Mouse (Mus musculus): Measurements from ENCODE around the gene Grap. TPM values are rescaled to one million over a fixed set of nuclear protein-coding genes. Genes with fewer than 3 reads are reported as not detected.

Gene Grap
- polyA plus RNA-seq, 2 experiments = 1.6 to 2.1 TPM

GRCm38 (mm10) chr11:61647956-61648748 lies 4.9 kb upstream of the Grap start:
- no peaks in the 10 kb centered on the region for H3K9me3 ChIP-seq (ENCODE audit: control insufficient read depth, low read length)
- H3K4me1 ChIP-seq (replicated peaks; ENCODE audit: control insufficient read depth in 2 of 2, insufficient read depth in 2 of 2, low read length in 1 of 2) = no peaks in the 10 kb centered on the region
- no peak for ATAC-seq (ENCODE audit: insufficient read depth)
- H3K27ac ChIP-seq = no peak overlapping the region
- DNase-seq (ENCODE audit: low read depth in 3 of 3, low spot score in 3 of 3) = no peak
- no peak overlapping the region for H3K4me3 ChIP-seq (ENCODE audit: insufficient read depth in 1 of 2, low read depth in 2 of 2, low read length in 2 of 2)
- H3K9ac ChIP-seq (replicated peaks) = no peak overlapping the region
- H3K36me3 ChIP-seq (replicated peaks; ENCODE audit: control insufficient read depth, insufficient read depth, low read depth) = no peaks in the 10 kb centered on the region
- TF ChIP-seq CTCF (IDR thresholded peaks at IDR 0.05; ENCODE audit: low read depth) (no peak), EP300 (IDR thresholded peaks at IDR 0.05; ENCODE audit: low read depth) (no peak)
- WGBS (ENCODE audit: insufficient replicate concordance) = 36% methylated on average over 6 of the region's 6 CpGs
- no peak overlapping the region for H3K4me2 ChIP-seq (ENCODE audit: low read depth)
- H3K27me3 ChIP-seq (ENCODE audit: control insufficient read depth, insufficient read depth, low read length) = no peaks in the 10 kb centered on the region; the same call in 1 of the 2 replicates

GRCm38 (mm10) chr11:61648749-61649115 lies 4.3 kb upstream of the Grap start:
- Histone ChIP-seq H3K36me3 (replicated peaks; ENCODE audit: control insufficient read depth, insufficient read depth, low read depth) (no peaks in the 10 kb centered on the region), H3K27ac (no peak overlapping the region), H3K9me3 (ENCODE audit: control insufficient read depth, low read length) (no peaks in the 10 kb centered on the region), H3K4me1 (replicated peaks; ENCODE audit: control insufficient read depth in 2 of 2, insufficient read depth in 2 of 2, low read length in 1 of 2) (no peaks in the 10 kb centered on the region), H3K27me3 (ENCODE audit: control insufficient read depth, insufficient read depth, low read length) (no peaks in the 10 kb centered on the region; the same call in 1 of the 2 replicates), H3K4me3 (ENCODE audit: insufficient read depth in 1 of 2, low read depth in 2 of 2, low read length in 2 of 2) (no peak overlapping the region), H3K9ac (replicated peaks) (no peak overlapping the region), H3K4me2 (ENCODE audit: low read depth) (no peak overlapping the region)
- DNase-seq (ENCODE audit: low read depth in 3 of 3, low spot score in 3 of 3) (no peak), ATAC-seq (ENCODE audit: insufficient read depth) (no peak)
- 39% methylated on average over 7 of the region's 7 CpGs for WGBS (ENCODE audit: insufficient replicate concordance)
- TF ChIP-seq EP300 (IDR thresholded peaks at IDR 0.05; ENCODE audit: low read depth) = no peak
- TF ChIP-seq CTCF (IDR thresholded peaks at IDR 0.05; ENCODE audit: low read depth) = no peak

- no peak for DNase-seq (ENCODE audit: low read depth in 3 of 3, low spot score in 3 of 3)
- TF ChIP-seq CTCF (IDR thresholded peaks at IDR 0.05; ENCODE audit: low read depth) (no peak), EP300 (IDR thresholded peaks at IDR 0.05; ENCODE audit: low read depth) (no peak)
- WGBS (ENCODE audit: insufficient replicate concordance) = 68% methylated on average over 5 of the region's 5 CpGs
Observed at GRCm38 (mm10) chr11:61649163-61649580, 3.9 kb upstream of the Grap start.

GRCm38 (mm10) chr11:61649626-61650025 lies 3.4 kb upstream of the Grap start:
- WGBS (ENCODE audit: insufficient replicate concordance) = 56% methylated on average over 4 of the region's 4 CpGs
- no peak for ATAC-seq (ENCODE audit: insufficient read depth)
- H3K27ac ChIP-seq = no peak overlapping the region
- no peak for DNase-seq (ENCODE audit: low read depth in 3 of 3, low spot score in 3 of 3)
- H3K4me3 ChIP-seq (ENCODE audit: insufficient read depth in 1 of 2, low read depth in 2 of 2, low read length in 2 of 2) = no peak overlapping the region
- H3K9ac ChIP-seq (replicated peaks) = no peak overlapping the region
- no peaks in the 10 kb centered on the region; the same call in 1 of the 2 replicates for H3K27me3 ChIP-seq (ENCODE audit: control insufficient read depth, insufficient read depth, low read length)
- H3K4me1 ChIP-seq (replicated peaks; ENCODE audit: control insufficient read depth in 2 of 2, insufficient read depth in 2 of 2, low read length in 1 of 2) = no peaks in the 10 kb centered on the region
- TF ChIP-seq EP300 (IDR thresholded peaks at IDR 0.05; ENCODE audit: low read depth) (no peak), CTCF (IDR thresholded peaks at IDR 0.05; ENCODE audit: low read depth) (no peak)
- no peaks in the 10 kb centered on the region for H3K36me3 ChIP-seq (replicated peaks; ENCODE audit: control insufficient read depth, insufficient read depth, low read depth)
- H3K9me3 ChIP-seq (ENCODE audit: control insufficient read depth, low read length) = no peaks in the 10 kb centered on the region
- H3K4me2 ChIP-seq (ENCODE audit: low read depth) = no peak overlapping the region

More at GRCm38 (mm10) chr11:61649163-61649580, 3.9 kb upstream of the Grap start:
- no peak overlapping the region for H3K4me2 ChIP-seq (ENCODE audit: low read depth)
- H3K4me1 ChIP-seq (replicated peaks; ENCODE audit: control insufficient read depth in 2 of 2, insufficient read depth in 2 of 2, low read length in 1 of 2) = no peaks in the 10 kb centered on the region
- no peak overlapping the region for H3K9ac ChIP-seq (replicated peaks)
- H3K36me3 ChIP-seq (replicated peaks; ENCODE audit: control insufficient read depth, insufficient read depth, low read depth) = no peaks in the 10 kb centered on the region
- H3K4me3 ChIP-seq (ENCODE audit: insufficient read depth in 1 of 2, low read depth in 2 of 2, low read length in 2 of 2) = no peak overlapping the region
- no peak overlapping the region for H3K27ac ChIP-seq
- H3K9me3 ChIP-seq (ENCODE audit: control insufficient read depth, low read length) = no peaks in the 10 kb centered on the region
- no peaks in the 10 kb centered on the region; the same call in 1 of the 2 replicates for H3K27me3 ChIP-seq (ENCODE audit: control insufficient read depth, insufficient read depth, low read length)
- ATAC-seq (ENCODE audit: insufficient read depth) = no peak

- WGBS (ENCODE audit: insufficient replicate concordance) = 60% methylated on average over 9 of the region's 9 CpGs
- ATAC-seq (ENCODE audit: insufficient read depth) (no peak), DNase-seq (ENCODE audit: low read depth in 3 of 3, low spot score in 3 of 3) (no peak)
- no peak overlapping the region for H3K27ac ChIP-seq
- no peaks in the 10 kb centered on the region; the same call in 1 of the 2 replicates for H3K27me3 ChIP-seq (ENCODE audit: control insufficient read depth, insufficient read depth, low read length)
- TF ChIP-seq CTCF (IDR thresholded peaks at IDR 0.05; ENCODE audit: low read depth) (no peak), EP300 (IDR thresholded peaks at IDR 0.05; ENCODE audit: low read depth) (no peak)
- H3K4me3 ChIP-seq (ENCODE audit: insufficient read depth in 1 of 2, low read depth in 2 of 2, low read length in 2 of 2) = no peak overlapping the region
- H3K36me3 ChIP-seq (replicated peaks; ENCODE audit: control insufficient read depth, insufficient read depth, low read depth) = no peaks in the 10 kb centered on the region
- H3K9ac ChIP-seq (replicated peaks) = no peak overlapping the region
- H3K4me2 ChIP-seq (ENCODE audit: low read depth) = no peak overlapping the region
- H3K9me3 ChIP-seq (ENCODE audit: control insufficient read depth, low read length) = no peaks in the 10 kb centered on the region
- no peaks in the 10 kb centered on the region for H3K4me1 ChIP-seq (replicated peaks; ENCODE audit: control insufficient read depth in 2 of 2, insufficient read depth in 2 of 2, low read length in 1 of 2)
Observed at GRCm38 (mm10) chr11:61650470-61651265, 2.4 kb upstream of the Grap start.
